Mouse (Mus musculus) E14TG2a.4 (cell line): ENCODE measurements at regions not wholly inside any gene's neighbourhood (a gene's known extent, or its start where the extent isn't known, plus 50 kb on each side); places are given as distances from the start of the nearest gene placed in this dataset.

Source experiments
- H3K27me3 ChIP-seq: 2 replicates; pipeline ENCODE4 v1.6.1; 2014; ENCODE audit warnings: low read length, control low read depth; ENCODE audit not compliant: insufficient read depth
- H3K36me3 ChIP-seq: 2 replicates; pipeline ENCODE4 v1.6.1; 2014; ENCODE audit warnings: low read length, control low read depth; ENCODE audit not compliant: insufficient read depth
- H3K4me1 ChIP-seq: replicated peaks from 2 replicates; pipeline ENCODE4 v1.6.1; 2014; ENCODE audit warnings: low read depth, low read length, control low read depth
- H3K4me3 ChIP-seq: replicated peaks from 2 replicates; pipeline ENCODE4 v1.5.1; 2014; ENCODE audit warnings: mild to moderate bottlenecking, low read length
- H3K9me3 ChIP-seq: 2 replicates; pipeline ENCODE4 v1.6.1; 2014; ENCODE audit warnings: low read length, control low read depth
- CTCF ChIP-seq: conservative IDR thresholded peaks from 2 replicates; pipeline ENCODE4 v1.5.1; 2014; ENCODE audit warnings: low read length
- NANOG ChIP-seq: IDR thresholded peaks from 2 replicates; pipeline ENCODE4 v1.6.1; 2014; ENCODE audit warnings: borderline replicate concordance, low read length, mixed read lengths
- POU5F1 ChIP-seq: IDR thresholded peaks from 2 replicates; pipeline ENCODE4 v1.6.1; 2014; ENCODE audit warnings: low read length, borderline replicate concordance

DNA sequence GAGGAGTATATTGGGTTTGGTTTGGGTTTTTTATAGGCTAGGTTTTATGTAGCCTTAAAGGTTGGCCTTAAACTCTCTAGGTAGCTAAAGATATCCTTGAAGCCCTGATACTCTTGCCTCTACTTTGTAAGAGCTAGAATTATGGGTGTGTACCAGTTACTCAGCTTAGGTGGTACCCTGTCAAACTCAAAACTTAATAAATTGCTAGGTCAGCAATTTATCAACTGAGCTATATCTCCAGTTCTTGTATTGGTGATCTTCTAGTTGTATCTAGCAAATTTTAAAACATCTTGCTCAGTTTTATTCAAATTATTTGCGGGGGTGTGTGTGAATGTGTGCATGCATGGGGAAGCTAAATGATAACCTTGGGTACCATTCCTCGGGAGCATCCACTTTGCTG, 225.4 kb upstream of the Rnf32 start:
- Histone ChIP-seq H3K4me1 (no peaks in the 10 kb centered on the region), H3K9me3 (peaks cover 8% of the 10 kb centered on the region), H3K27me3 (no peaks in the 10 kb centered on the region), H3K36me3 (no peaks in the 10 kb centered on the region), H3K4me3 (no peak overlapping the region)
- TF ChIP-seq CTCF (no peak), NANOG (no peak), POU5F1 (no peak)

DNA sequence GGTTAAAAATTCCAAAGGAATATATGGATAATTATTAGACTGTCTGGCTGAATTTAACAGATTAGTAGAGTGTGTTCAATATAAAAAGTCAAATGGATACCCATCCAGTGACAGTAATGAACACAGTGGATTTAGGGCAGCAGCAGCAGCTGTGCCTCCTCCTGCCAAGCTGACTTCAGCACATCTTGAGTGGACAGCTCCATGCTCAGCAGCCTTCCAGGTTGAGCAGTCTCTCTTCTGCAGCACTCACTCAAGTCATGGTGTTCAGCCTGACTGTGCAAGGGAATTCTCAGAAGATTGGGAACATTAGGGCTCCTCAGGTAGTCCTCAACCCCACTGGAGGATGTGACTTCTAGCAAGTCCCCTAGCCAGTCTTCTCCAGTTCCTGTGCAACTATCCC, 240.8 kb upstream of the Rnf32 start:
- no peak for TF ChIP-seq NANOG
- no peak for TF ChIP-seq CTCF
- TF ChIP-seq POU5F1: no peak
- Histone ChIP-seq H3K36me3 (no peaks in the 10 kb centered on the region), H3K27me3 (no peaks in the 10 kb centered on the region), H3K4me1 (no peaks in the 10 kb centered on the region), H3K4me3 (no peak overlapping the region), H3K9me3 (no peaks in the 10 kb centered on the region)

DNA sequence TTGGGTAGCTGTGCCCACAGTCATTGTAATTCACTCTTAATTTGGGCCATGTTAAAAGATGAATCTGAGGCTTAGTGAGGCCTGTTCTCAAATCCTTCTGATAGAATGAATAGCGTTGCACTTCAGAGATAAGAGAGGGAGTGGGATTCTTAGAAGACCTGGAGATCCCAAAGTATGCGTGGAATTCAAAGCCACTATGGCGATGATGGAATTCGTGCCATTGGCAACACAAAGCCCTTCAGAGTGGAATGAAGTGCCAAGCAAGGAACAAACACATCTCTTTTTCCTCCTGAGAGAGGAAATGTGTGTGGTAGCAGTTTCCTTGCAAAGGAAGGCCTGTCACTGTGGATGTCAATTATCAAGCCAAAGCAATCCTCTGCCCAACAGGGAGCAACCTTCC, 248.3 kb upstream of the Rnf32 start:
- H3K4me1 ChIP-seq: no peaks in the 10 kb centered on the region; the same call in 1 of the 2 replicates
- H3K4me3 ChIP-seq: no peak overlapping the region
- H3K36me3 ChIP-seq: no peaks in the 10 kb centered on the region
- no peaks in the 10 kb centered on the region for H3K9me3 ChIP-seq
- TF ChIP-seq POU5F1 (no peak), NANOG (no peak), CTCF (no peak)
- no peaks in the 10 kb centered on the region for H3K27me3 ChIP-seq

DNA sequence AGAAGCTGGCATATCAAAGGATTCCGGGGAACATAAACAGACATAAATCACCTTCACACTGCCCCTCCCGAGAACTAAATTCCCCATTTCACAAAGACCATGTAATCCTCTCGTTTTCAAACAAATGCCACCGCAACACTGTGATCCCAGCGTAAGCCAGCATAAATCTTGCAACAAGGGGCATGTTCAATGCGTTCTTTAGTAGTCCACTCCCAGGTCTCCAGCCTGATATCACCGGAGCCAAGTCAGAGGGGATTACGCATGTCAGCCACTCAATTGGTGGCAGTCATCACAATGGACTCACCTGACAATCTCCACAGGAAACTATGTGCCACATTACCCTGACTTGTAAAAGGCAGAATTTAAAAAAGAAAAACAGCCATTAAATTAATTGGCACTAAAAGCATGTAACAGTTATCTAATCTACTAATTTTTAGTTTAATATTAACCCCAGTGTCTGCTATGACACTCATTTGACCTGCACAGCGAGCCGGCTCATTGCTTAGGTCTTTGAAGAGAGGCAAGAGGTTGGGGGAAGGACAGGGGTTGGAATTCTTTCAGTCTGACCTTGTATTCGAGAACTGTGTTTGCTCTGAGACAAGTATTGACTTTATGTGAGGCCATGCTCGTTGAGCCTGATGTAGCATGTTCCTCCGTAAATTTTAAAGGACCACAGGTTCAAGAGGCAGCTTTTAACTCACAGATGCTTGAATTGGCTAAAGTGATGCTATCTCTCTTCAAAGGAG, 252.0 kb upstream of the Rnf32 start:
- TF ChIP-seq NANOG: no peak
- no peak for TF ChIP-seq POU5F1
- no peak for TF ChIP-seq CTCF
- no peaks in the 10 kb centered on the region; the same call in 1 of the 2 replicates for H3K4me1 ChIP-seq

DNA sequence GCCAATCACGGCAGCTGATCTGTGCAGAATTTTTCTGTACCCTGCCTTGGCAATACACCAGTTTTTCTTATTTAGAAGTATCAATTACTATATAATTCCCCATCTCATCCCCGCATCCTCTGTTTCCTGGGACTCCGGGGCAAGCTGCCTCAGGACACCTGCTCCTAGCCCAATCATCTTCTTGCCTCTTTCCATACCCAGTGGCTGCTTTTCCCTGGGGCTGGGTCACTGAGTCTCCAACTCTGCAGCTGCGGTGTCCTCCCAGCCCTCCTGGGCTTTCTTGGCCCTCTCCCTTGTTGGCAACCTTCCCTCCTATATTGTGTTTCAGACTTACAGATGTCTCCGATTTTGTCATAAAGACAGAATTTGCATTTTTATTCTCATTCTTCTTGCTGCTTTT, 254.8 kb upstream of the Rnf32 start:
- Histone ChIP-seq H3K36me3 (no peaks in the 10 kb centered on the region), H3K9me3 (no peaks in the 10 kb centered on the region), H3K27me3 (no peaks in the 10 kb centered on the region), H3K4me1 (no peaks in the 10 kb centered on the region), H3K4me3 (no peak overlapping the region)
- TF ChIP-seq NANOG (no peak), POU5F1 (no peak), CTCF (no peak)

More for the DNA sequence above, 252.0 kb upstream of the Rnf32 start:
- no peaks in the 10 kb centered on the region for H3K36me3 ChIP-seq
- no peak overlapping the region for H3K4me3 ChIP-seq
- H3K27me3 ChIP-seq: no peaks in the 10 kb centered on the region
- no peaks in the 10 kb centered on the region for H3K9me3 ChIP-seq

DNA sequence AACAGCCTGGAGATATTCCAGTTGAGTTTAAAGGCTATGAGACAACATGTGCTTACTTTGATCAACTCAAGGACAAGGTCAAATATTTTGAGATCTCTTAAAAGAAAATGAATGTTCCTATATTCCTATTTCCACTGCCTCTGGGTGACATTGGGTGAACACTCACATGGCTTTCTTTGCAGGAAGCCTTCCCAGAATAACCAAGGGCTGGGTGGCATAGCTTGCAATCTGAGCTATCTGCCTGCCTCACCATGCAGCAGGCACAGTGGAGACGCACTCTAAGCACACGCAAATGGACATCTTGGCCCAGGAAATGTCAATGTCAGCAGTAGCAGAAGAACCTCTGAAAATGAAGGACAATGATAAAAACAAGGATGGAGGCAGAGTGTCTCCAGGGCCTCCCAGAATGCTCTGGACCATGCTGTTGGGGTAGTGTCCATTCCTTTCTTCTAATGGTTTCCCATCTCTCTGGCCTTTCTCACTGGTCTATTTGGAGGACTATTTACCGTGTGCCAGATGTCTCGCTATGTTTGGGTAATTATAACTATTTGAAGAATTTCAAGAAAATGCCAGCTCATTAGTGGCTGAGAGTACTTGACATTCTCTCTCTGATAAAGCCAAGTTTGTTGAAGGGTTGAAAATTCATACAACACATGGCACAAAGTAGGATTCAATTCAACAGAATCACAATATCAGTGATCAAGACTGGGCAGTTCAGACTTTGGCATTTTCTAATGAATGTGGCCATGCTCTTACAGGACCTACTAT, 276.3 kb upstream of the Rnf32 start:
- no peaks in the 10 kb centered on the region for H3K36me3 ChIP-seq
- H3K27me3 ChIP-seq: no peaks in the 10 kb centered on the region
- TF ChIP-seq CTCF (no peak), NANOG (no peak), POU5F1 (no peak)
- no peaks in the 10 kb centered on the region for H3K4me1 ChIP-seq
- H3K9me3 ChIP-seq: no peaks in the 10 kb centered on the region
- H3K4me3 ChIP-seq: no peak overlapping the region

DNA sequence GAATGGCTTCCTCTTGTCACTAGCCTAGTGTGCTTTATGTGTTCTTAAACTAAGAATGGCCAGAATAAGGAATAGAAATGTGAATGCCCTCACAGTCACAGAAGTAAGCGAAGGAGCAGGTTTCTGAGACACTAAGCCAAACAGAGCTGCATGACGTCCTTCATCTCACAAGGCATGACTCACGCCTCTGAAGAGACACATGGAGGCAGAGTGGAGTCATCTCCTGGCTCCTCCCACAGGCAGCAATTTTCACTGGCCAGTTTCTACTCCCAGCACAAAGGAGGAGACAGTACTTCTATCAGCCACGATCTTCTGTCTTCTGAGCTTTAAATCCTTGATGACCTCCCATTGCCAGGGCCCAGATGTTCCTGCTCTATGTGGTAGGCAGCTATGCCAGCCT, 291.3 kb upstream of the Rnf32 start:
- no peaks in the 10 kb centered on the region for H3K27me3 ChIP-seq
- peaks cover 3% of the 10 kb centered on the region; the same call in 1 of the 2 replicates for H3K9me3 ChIP-seq
- no peaks in the 10 kb centered on the region for H3K4me1 ChIP-seq
- no peaks in the 10 kb centered on the region for H3K36me3 ChIP-seq
- no peak for TF ChIP-seq CTCF
- no peak overlapping the region for H3K4me3 ChIP-seq

DNA sequence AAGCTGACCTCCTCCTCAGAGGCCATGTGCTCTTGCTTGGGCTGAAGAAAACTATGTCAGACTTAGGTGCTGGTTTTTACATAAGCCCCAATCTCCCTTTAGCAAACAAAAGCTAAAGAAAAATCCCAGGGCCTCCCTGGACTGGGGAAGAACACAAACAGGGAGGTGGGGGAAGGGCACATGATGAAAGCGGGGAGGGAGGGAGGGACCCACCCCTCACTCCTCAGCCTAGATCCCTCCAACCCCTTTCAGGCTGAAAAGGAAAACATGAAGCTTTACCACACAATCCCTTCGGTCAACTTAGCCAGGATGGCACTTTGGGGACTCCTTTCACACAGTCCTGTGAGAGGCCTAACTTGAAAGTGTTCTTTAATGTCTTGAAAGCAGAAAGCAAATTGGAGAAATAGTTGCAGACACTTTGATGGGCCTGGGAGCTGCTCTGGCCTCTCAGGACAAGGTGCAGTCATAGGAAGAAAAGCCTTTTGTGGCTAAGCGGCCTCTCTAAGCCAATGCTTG, 291.9 kb upstream of the Rnf32 start:
- Histone ChIP-seq H3K36me3 (no peaks in the 10 kb centered on the region), H3K4me1 (no peaks in the 10 kb centered on the region), H3K4me3 (no peak overlapping the region), H3K27me3 (no peaks in the 10 kb centered on the region), H3K9me3 (peaks cover 3% of the 10 kb centered on the region; the same call in 1 of the 2 replicates)
- TF ChIP-seq NANOG (no peak), CTCF (no peak), POU5F1 (no peak)
